Mouse (Mus musculus): ENCODE measurements around the gene Sprr1a.
"Not testable (repeated sequence)": the region's sequence is repeated elsewhere in the genome, so short reads cannot be mapped to it uniquely, and the experiment has no call there.

Sprr1a gene

DNA sequence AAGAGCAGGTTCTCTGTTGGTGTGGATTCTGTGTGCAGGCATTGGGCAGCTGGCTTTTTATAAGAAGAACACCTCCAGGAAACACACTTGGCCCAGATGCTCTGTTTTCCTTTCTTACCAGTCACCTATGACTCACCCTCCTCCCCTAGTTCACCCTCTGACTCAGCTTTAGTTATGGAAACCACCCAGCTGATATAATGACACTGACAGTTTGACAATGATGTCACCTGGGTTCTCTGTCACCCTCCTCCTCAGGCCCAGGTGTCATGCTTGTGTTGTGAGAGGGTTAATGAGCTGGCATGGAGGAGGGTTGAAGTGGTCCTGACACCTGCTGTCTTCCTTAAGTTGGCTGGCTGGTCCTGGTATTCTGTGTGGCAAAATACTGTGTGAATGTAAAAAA, at the start of gene Sprr1a:
TSS of gene Sprr1a (minus strand) at position 33 of the 400 bp plus-strand sequence.
- no peak for DNase-seq (ENCODE audit: low spot score in 2 of 2)

DNA sequence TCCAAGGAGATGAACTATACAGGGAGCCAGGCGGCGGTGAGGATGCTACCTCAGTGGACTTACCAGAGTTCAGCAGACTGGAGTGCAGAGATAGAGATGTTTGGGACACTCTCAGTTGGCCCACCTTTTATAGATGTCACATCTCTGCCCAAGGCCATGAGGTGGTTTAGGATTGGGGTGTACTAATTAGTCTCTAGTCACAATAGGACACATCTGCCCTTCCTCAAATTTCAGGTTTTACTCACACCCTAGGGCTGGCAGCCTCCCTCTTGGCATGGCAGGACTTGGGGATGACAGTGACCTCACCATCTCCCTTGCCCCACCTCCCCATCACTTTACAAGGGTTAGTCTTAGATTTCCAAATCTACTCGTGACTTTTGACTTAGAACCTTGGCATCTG, 48.7 kb upstream of the Sprr1a start, which contains the start of gene 2310046K23Rik:
TSS of gene 2310046K23Rik (minus strand) at position 101 of the 400 bp plus-strand sequence.
- DNase-seq (ENCODE audit: low spot score in 2 of 2) = no peak

GRCm38 (mm10) chr3:92512325-92512724, 26.6 kb upstream of the Sprr1a start:
- DNase-seq (ENCODE audit: low spot score in 2 of 2) = no peak

DNA sequence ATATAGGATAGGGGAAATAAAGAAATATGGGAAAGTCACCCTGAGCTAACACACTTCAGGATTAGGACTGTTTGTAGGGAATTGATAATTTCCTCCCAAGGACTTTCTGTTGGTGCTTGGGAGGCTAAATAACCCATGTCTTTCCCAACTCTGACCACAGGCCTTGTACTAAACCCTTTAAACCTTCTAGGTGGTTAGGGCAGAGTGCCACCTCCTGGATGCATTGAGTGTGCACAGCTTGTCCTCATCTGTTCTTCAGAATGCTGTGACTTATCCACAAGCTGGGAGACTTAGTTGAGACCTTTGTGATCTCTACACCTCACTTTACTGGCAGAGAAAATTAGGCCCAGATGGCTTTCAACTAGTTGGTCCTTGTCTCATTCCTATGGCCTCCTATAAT, 25.1 kb upstream of the Sprr1a start:
- DNase-seq (ENCODE audit: low spot score in 2 of 2) = no peak

- DNase-seq (ENCODE audit: low spot score in 2 of 2) = no peak
Measured at GRCm38 (mm10) chr3:92508185-92508584, 22.5 kb upstream of the Sprr1a start.

DNA sequence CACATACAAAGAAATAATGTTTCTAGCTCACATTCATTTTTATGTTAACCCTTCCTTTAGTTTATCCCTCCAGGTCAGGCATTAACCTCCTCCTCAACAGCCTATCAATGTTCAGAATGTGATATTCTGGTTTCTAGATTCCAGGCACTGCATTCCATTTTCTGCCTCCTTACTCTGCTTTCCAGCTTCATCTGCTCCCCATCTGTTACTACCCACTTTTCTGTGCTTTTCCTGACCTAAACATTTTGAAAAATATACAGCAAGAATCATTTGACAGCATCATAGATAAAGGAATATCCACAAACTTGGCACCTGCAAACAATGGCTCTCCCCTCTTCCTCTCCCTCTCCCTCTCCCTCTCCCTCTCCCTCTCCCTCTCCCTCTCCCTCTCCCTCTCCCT, 17.8 kb upstream of the Sprr1a start:
- no peak for DNase-seq (ENCODE audit: low spot score in 2 of 2)

DNA sequence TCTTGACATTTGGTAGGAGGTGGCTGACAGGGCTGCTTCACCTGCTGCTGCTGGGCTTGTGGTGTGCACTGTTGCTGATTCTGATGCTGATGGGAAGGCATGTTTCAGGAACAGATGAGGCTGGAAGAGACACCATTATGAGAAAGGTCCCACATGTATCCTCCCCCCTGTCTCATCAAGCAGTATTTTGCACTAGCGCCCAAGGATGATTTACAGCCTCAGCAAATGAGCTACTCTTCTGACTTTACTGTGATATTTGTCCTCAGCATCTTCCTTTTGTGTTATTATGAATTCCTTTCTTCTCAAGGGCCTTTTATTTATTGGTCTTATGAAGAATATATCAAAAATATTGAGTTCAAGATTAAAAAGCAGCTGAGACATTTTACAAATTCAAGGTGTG, 14.7 kb upstream of the Sprr1a start, which contains the start of gene Sprr4:
TSS of gene Sprr4 (minus strand) at position 101 of the 400 bp plus-strand sequence.
- DNase-seq (ENCODE audit: low spot score in 2 of 2) = no peak

DNA sequence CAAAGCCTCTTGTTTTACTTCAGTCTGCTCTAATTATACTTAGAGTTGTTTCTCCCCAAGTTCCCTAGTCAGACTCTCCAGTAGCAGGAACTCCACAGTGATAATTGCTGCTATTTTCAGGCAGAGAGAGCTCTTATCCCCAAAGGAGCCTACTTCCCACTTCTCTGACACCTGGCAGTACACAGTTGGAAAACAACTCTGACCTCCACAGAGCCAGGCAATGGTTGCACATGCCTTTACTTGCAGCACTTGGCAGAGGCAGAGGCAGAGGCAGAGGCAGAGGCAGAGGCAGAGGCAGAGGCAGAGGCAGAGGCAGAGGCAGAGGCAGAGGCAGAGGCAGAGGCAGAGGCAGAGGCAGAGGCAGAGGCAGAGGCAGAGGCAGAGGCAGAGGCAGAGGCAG, 4.6 kb upstream of the Sprr1a start:
- DNase-seq (ENCODE audit: low spot score in 2 of 2) = not testable (repeated sequence)

GRCm38 (mm10) chr3:92486307-92486706, 612 bp upstream of the Sprr1a start:
- no peak for DNase-seq (ENCODE audit: low spot score in 2 of 2)

DNA sequence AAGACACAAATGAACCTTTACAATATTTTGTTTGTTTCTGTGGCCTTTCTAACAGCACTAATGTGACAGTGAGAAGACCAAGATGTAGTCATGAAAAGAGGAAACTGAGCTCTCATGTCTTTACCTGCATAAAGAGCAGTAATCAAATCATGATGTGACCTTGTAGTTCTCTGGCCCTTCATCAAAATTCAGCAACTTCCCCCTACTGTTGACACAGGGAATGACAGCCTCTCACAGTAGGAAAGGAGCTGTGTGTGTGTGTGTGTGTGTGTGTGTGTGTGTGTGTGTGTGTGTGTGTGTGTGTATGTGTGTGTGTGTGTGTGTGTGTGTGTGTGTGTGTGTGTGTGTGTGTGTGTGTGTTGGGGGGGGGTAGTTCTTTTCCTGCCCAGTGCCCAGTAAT, 4.4 kb downstream of the Sprr1a start:
- DNase-seq (ENCODE audit: low spot score in 2 of 2) = not testable (repeated sequence)

- DNase-seq (ENCODE audit: low spot score in 2 of 2) = no peak
Measured at GRCm38 (mm10) chr3:92470111-92470510, 15.6 kb downstream of the Sprr1a start.

GRCm38 (mm10) chr3:92467424-92467823, 18.3 kb downstream of the Sprr1a start:
- no peak for DNase-seq (ENCODE audit: low spot score in 2 of 2)

DNA sequence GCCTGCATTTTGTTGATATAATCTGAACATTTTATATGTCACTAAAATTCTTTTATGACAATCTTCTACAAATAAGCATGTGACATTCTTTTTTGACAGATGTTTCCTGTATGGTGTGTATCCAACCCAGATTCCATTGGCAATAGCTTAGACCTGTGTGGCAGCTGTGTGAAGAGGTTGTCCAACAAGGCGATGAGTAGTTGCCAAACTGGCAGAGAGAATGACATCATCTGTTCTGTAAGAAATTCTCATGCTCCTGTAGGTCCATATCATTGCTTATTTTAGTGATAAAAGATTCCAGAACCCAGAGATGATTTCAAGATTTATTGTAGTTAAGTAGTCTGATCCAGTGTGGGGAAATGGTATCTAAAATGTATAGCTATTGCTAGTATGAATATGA, 19.1 kb downstream of the Sprr1a start:
- no peak for DNase-seq (ENCODE audit: low spot score in 2 of 2)

DNA sequence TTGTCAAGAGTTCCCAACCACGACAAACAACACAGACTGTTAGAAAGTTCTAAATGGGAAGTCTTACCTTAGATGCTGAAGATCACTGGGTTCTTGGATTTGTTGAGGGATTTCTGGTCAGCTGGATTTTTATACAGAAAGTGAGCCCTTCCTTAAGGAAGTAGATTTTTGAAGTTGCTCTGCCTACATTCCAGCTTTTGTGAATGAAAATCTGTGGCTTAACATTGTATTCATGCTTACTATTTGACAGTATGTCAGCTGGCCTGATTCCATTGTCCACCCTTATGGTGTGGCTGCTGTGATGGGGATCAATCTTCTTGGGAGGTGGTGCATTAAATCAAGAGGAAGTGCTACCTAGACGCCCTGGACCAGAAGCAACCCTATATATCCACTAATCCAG, 27.1 kb downstream of the Sprr1a start, which contains the start of gene Sprr3:
TSS of gene Sprr3 (minus strand) at position 101 of the 400 bp plus-strand sequence.
- no peak for DNase-seq (ENCODE audit: low spot score in 2 of 2)

DNA sequence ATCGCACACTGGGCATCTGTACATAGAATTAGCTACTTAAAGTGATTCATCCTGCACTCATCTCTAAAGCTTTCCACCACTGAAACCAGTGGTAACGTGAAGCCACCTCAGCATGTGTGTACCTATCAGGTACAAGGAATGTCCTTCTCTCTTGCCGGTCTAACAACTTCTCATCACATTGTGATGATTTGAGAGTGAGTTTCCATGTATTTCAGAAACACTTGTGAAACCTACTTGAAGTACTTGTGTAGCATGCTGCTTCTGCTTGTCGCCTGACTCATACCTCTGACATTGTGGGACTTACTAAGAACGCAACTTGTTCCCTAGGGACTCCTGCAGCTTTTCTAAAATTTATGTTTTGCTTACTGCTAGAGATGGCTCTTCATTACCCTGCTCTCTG, 30.5 kb downstream of the Sprr1a start:
- DNase-seq (ENCODE audit: low spot score in 2 of 2) = no peak

GRCm38 (mm10) chr3:92440177-92440576, 45.5 kb downstream of the Sprr1a start:
- DNase-seq (ENCODE audit: low spot score in 2 of 2) = no peak

DNA sequence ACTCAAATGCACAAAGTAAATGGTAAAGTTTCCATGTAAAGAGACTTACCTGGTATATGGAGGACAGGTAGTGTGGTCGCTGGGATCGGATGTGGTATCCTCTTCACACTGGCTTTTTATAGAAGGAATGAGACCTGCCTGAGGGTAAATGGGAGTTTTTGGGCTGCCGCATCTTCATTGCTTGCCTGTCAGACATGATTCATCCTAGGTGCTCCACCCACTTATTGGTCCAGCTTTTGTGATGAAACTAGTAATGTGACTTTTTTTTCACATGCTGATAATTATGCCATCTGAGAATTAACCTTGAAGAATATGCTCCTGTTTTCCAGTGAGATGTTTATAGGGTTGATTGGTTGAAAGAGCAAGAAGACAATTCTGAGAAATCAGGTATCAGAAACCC, 47.0 kb downstream of the Sprr1a start, which contains the start of gene Sprr1b:
TSS of gene Sprr1b (minus strand) at position 101 of the 400 bp plus-strand sequence.
- no peak for DNase-seq (ENCODE audit: low spot score in 2 of 2)

Measured in right cerebral cortex, postnatal 36 days (tissue).